Mouse (Mus musculus) CH12F3 (cell line): ENCODE measurements around the gene Tnfsf13.
"Not testable (repeated sequence)": the region's sequence is repeated elsewhere in the genome, so short reads cannot be mapped to it uniquely, and the experiment has no call there.

Experiments
- in situ Hi-C: fragments of 300-500 bp; cut with MboI; formaldehyde crosslinking; loops from 2 replicates; pipeline ENCODE4 v1.14.3; 2020; ENCODE audit warnings: low sequenced_read_pairs

Gene Tnfsf13

DNA sequence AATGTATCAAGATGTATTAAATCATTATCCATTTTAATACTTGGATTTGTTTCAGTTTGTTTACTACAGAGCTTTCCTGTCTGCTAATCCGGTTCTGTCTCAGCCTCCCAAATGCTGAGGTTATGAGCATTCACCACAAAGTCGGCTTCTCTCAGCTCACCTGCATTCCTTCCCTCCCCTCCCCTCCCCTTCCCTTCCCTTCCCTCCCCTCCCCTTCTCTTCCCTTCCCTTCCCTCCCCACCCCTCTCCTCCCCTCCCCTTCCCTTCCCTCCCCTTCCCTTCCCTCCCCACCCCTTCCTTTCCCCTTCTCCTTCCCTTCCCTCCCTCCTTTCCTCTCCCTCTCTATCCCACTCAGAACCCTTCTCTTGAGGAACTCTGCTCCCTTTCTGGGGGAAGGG, 19.0 kb upstream of the Tnfsf13 start:
- in situ Hi-C loops = no loop called here

DNA sequence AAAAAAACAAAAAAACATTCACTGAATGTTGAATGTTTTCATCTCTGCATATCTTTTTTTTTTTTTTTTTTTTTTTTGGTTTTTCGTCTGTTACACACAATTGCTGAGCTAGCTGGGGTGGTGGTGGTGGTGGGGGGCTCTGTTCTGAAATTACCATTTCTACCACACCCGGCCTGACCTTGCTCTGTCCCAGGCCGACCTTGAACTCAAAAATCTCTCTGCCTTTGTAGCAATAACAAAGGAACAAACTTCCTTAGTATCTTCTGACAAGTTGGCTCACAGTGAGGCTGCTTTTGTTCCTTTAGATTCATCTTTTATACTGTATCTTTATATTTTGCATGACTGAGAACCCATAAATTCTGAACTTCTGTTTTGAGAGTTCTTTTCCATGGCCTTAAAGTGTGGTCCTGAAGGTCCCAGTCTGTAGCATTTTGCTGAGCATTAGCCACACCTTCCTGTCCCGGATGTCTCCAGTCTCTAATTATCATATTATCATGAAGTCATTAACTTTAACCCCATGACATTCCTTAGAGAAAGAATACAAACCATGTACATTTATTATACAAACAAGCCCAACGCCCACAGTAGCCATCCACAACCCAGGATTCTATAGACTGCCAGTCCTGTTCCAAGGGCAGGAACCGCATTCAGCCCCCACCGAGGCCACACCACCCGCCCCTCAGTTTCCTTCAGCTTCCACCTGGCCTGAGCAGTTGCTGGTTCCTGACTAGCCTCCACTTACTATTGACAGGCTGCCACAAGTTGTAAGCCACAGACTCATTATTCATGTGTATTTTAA, 18.4 kb upstream of the Tnfsf13 start:
- in situ Hi-C loops = no loop called here

DNA sequence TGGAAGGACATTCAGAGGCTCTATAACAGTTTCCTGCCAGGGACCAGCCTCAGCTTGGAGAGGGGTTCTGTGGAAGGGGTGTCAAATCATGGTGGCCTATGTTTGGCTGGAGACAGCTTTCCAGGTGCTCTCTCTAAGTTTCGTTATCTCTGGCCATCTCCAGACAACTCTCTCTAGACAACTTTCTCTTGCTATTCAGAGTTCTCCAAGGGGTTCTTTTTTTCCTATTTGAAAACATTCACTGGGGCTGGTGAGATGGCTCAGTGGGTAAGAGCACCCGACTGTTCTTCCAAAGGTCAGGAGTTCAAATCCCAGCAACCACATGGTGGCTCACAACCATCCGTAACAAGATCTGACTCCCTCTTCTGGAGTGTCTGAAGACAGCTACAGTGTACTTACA, 17.8 kb upstream of the Tnfsf13 start:
- in situ Hi-C loops = not testable (repeated sequence)

DNA sequence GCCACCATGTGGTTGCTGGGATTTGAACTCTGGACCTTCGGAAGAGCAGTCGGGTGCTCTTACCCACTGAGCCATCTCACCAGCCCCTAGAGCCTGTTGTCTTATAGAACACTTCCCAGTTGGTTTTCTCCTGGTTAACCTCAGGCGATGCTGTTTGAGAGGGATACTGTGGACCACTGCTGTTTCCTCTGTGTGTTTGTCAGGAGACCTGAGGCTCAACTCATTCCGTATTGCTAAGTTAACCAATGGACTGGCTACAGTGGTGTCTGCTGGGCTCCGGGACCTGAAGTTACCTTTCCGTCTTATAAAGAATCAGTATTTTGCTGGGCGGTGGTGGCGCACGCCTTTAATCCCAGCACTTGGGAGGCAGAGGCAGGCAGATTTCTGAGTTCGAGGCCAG, 17.3 kb upstream of the Tnfsf13 start:
- in situ Hi-C loops = not testable (repeated sequence)

DNA sequence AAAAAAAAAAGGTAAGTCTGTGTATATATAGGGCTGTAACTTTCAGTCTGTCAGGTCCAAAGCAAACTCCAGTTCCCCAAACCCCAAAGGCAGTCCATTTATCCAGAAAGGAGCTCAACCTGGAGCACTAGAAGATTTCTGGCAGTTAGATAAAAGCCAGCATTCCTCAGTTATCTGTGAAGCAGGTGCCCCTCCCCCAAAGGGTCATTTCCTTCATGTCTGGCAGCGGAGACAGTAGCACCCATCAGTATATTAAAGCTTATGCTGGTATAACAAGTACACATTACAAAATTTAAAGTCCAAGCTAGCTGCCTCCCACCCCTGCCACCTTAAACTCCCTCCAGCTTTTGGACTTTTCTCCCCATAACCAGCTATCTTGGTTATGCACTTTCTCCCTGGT, 14.0 kb upstream of the Tnfsf13 start:
- in situ Hi-C loops = no loop called here

DNA sequence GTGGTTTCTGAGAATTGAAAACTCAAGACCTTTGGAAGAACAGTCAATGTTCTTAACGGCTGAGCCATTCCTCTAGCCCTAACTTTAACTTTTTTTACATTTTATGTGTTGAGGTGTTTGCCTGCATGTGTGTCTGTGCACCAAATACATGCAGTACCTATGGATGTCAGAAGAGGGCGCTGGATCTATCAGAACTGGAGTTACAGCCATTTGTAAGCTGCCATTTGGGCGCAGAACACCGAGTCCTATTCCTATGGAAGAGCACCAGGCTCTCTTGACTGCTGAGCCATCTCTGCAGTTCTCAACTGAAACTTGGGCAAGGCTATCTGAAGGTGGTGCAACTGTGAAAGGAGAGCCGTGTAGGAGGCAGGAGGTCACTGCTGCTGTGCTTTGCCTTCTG, 13.0 kb upstream of the Tnfsf13 start:
- in situ Hi-C loops = no loop called here

DNA sequence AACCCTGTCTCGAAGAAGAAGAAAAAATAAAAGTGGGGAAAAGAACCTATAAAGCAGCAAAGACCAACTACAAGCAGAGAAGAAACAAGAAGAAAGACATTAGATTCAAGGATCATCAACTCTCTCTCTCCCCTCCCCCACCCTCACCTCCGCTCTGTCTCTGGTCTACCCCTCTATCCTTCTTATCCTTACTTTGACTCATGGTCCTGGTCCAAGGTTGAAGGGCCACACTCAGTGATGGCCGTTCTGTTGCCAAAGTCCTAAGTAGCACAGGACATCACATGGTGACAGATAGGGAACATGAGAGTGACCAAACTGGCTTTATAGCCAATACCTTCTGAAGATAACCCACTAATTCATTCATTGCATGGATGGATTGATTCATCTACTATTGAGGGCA, 11.8 kb upstream of the Tnfsf13 start:
- in situ Hi-C loops = no loop called here

DNA sequence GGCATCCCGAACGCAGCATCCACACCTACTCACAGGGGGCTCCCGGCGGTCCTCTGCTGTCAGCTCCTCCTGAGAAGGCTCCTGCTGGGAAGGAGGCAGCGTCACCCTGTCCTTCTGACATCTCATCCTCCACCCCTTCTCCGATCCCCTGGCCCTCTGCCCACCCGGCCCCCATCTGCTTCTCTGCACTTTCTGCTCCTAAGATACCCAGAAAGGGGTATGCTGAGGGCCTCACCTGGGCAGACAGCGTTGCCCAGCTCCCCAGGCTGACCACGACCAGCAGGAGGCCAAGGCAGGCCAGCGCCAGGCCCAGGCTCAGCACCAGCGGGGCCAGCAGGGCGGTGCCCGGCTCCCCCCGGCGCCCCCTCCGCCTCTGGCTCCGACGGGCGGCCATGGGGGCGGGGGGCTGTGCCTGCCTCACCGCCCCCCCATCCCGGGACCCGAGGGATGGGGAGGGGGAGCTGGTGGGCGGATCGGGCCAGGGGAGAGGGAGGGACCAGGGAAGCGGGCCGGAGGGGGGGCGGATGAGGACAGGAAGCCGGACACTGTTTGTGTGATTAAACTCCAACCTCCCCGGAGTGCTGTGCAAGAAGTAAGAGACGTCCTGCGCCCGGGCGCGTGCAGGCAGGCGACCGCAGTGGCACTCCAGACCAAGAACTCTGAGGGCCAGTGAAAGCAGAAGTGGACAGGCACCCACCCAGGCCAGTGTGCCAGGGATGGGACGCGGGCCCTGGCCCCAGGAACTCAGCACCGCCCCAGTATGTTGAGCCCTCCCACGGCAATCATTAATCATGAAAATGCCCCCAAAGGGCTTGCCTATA, 10.0 kb upstream of the Tnfsf13 start, which contains the start of the genes Tnfsf12 and Tnfsfm13:
Tnfsf12 (minus strand) TSS at position 489 of the 821 bp plus-strand sequence.
Tnfsfm13 (minus strand) TSS at position 738 of the 821 bp plus-strand sequence.
- in situ Hi-C loops = no loop called here

DNA sequence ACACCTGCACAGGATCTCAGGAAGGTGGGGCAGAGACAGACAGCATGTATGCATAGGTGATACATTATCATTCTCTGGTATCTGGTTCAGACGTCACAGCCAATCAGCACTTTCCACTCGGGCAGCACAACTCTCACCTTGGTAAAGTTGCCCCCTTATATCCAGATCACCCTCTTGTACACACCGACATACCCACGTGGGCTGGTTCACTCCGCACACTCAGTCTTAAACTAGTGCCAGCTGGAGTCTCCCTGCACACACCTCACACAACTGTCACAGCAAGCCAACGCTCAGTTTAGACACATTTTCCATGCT, 9.4 kb upstream of the Tnfsf13 start:
- in situ Hi-C loops = no loop called here

DNA sequence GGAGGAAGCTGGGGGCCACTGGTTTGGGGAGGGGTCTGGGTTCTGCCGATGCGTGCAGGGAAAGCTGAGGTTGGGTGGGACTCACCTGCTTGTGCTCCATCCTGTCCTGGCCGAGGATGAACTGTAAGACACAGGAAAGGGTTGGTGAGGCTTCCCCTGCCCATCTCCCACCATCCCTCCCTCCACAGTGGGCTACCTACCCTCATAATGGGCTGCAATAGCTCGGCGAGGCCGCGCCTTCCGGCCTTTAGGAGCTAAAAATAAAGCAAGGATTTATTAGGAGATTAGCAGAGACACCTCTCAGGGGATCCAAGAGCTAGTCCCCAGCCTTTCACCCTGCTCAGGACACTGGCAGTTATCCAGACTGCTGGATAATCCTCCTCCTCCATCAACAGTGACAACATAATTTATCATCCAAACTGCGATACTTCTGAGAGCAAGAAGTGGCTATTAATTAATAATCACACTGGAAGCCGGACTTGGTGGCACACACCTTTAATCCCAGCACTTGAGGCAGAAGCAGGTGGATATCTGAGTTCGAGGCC, 7.9 kb upstream of the Tnfsf13 start:
- in situ Hi-C loops = no loop called here

DNA sequence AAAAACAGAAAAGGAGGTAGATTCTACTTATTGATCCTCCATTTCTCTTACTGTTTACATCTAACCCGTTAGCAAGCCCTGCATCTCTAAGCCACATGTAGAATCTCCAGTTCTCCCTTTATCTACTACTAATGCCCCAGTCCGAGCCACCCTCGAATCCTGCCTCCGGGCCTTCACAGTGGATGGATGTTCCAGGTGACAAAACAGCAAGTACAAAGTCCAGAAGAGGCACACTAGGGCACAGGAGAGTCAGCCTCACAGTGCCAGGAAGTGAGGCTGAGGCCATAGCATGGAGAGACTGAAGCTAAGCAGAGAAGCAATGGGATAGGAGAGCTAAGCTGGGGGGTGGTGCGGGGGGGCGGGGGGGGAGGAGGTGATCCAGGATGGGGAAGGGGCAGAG, 7.3 kb upstream of the Tnfsf13 start:
- in situ Hi-C loops = no loop called here

DNA sequence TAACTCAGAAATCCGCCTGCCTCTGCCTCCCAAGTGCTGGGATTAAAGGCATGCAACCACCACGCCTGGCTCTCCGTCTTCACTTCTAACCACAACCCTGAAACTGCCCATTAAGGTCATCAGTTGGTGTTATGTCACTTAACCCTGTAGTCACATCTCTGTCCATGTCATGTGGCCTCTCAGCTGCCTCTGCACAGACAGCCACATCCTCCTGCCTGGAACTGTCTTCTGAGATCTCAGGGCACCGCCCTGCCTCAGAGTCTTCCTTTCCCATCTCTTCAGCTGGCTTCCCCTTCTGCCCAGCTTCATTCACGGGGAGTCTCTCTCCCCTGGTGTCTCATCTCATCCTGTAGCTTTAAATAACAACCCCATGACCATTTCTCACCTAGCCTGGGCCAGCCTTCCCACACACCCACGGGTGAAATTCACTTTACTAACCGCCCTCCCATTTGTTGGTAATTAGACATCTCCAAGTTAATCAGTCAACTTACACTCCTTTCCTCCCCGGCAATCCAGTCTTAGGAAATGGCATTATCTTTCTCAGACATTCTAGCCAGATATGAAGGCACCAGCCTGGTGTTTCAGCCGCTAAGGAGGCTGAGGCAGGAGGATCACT, 6.7 kb upstream of the Tnfsf13 start:
- in situ Hi-C loops = no loop called here

DNA sequence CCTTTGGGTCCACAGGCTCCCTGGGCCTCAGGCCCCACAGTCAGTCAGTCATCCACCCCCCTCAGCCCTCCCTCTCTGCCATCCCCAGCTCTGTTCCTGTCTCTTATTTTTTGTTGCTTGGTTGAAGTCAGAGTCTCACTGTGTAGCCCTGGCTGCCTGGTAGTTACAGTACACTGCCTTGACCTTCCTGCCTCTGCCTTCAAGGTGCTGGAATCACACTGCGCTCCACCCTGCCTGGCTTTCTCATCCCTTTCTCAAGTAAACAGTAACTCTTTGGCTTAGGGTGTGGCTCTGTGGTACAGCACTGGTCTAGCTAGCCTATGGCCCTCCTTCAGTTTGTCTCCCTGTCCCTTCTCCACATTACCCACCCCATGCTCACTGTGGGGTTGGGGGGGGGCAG, 4.3 kb upstream of the Tnfsf13 start:
- in situ Hi-C loops = no loop called here

DNA sequence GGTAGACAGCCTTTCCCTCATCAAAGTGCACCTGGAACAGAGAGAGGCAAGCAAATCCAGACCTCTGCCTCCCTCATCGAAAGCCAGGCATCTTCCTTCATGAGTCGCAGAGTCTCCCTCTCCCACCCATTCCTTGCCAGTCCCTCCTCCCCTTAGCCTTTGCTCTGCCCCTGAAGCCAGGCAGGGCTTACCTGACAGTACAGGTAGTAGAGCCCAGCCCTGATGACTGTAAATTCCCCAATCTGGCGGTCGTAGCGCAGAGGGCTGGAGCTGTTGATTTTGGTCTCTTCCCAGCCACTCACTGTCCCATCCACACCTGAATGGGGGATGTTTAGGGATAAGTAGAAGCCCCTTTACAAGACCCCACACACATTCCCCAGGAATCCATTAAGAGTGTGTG, 1.5 kb upstream of the Tnfsf13 start:
- in situ Hi-C loops = no loop called here

DNA sequence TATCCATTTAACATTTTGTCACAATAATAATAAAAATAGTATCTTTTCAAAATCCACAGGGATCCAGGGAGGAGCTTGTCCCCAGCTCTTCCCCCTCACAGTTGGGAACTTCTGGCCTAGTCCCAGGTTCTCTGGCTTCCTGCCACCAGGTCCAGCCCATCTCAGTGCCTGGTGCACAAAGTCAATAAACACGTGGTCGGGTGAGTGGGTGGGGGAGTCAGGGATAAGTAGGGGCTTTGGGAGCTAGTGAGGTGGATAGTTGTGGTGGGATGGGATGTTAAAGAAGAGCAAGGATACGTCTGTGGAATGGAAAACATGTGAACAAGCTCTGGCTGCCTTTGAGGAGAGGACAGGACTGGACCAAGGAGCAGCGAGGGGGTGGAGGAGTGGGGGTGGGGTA, 793 bp upstream of the Tnfsf13 start:
- in situ Hi-C loops = no loop called here

DNA sequence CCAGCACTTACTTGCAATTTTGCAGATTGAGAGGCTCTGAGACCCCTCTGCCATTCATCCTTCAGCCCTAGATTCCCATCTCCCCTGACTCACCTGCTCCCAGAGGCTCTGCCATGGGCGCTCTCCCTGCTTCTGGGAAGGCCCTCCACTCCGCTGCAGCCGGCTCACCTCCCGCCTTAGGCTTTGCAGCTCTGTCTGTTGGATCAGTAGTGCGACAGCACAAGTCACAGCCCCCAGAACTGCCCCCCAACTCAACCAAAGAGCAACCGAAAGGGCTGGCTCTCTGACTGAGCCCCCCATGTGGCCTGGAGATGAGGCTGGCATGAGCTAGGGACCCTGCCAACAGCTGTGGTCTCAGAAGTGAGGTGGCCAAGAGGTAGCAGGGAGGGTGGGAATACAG, 648 bp downstream of the Tnfsf13 start:
- in situ Hi-C loops = no loop called here

DNA sequence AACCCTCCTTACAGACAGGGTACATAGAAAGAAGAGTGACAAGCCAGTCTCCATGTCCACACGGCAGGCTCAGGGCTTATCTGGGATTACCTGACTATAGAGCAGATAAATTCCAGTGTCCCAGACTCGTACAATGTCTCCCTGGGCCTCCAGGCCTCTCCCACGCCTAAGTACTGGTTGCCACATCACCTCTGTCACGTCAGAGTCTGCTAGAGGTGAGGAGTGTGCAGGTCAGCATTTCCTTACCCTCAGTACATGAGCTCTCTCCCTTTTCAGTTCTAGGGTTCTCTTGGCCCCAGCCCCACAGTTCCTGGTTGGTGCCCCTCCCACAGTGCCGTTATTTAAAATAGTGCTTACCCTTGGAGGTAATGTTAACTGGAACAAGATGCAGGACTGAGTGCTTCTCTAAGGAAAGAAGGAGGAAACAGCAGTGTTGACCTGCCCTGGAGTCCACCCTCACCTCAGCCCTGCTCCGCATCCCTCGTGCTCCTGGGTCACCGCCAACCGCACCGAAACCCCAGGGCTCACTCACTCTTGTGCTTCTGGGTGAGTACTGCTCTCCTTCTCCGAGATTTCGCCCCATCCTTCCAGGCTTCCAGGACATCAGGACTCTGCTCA, 1.3 kb downstream of the Tnfsf13 start:
- in situ Hi-C loops = no loop called here

DNA sequence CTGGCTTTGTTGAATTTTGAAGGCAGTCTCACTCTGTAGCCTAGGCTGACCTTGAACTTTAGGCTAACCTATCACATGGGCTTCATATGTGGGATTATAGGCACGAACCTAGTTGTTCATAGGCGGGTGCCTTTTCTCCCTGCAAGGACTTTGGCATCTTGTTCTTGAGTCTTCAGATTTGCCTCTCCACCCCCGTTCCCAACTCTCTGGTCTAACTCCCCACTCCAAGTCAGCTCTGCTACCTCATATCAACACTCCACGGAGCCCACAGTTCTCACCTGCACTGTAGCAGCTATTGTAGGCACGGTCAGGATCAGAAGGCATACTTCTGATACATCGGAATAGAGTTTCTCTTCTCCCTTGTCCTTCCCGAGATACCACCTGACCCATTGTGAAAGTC, 2.0 kb downstream of the Tnfsf13 start:
- in situ Hi-C loops = no loop called here

DNA sequence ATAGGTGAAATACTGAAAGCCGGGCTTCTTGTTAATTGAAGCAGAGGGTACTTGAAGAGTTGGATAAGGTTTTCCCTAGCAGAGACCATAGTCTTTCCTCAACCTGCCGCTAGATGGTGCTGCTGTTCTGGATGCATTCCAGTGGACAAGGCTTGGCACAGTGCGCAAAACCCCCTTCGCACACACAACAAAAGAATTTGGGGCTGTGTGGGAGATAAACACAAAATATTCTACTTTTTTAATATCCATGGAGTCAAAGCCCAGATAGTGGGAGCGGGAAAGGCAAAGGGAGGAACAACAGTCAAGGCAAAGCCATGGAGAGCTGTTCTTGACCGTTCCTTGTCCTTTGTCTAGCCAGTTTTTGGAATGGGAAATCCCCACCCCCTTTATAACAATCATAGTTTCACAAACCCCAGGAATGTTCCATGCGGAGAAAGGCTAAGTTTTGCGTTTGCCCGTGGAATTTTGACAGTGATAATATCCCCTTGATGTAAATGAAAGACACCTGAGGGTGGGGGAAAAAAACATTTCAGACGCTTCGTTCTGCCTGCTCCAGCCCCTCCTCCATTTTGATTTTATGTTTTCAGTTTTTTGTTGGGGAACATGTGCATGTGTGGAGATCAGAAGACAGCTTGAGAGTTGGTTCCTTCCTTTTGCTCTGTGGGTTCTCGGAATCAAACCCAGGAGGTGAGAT, 2.6 kb downstream of the Tnfsf13 start:
- in situ Hi-C loops = no loop called here

DNA sequence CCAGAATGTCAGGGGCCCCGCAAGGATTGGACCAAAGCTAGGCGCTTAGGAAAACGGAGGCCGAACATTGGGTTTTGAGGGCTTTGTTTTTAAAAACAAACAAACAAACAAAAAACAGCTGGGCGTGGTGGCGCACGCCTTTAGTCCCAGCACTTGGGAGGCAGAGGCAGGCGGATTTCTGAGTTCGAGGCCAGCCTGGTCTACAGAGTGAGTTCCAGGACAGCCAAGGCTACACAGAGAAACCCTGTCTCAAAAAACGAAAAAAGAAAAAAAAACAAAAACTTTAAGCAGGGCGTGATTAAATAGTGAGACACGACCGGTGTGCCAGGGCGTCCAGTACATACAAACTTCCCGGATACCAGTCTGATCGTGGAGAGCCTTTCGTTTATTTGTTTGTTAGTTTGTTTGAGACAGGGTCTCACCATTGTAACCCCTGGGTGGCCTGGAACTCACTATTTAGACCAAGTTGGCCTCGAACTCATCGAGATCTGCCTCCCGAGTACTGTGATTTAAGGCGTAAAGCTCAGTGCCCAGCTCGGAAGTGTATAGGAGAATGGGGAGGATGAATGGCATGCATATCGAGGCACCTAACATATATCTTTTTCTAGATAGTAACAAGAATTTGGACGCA, 3.3 kb downstream of the Tnfsf13 start:
- in situ Hi-C loops = no loop called here
